Mouse (Mus musculus) macrophage (primary cell): ENCODE data around the gene Klhdc7a. TPM values are rescaled to one million over a fixed set of nuclear protein-coding genes. Genes with fewer than 3 reads are reported as not detected.
"Not testable (repeated sequence)": the region's sequence is repeated elsewhere in the genome, so short reads cannot be mapped to it uniquely, and the experiment has no call there.

Experiments used
- H3K27ac ChIP-seq: fragments of 350-480 bp; formaldehyde crosslinking; 2 replicates; pipeline ENCODE4 v1.9.0; 2021
- H3K36me3 ChIP-seq: fragments of 350-480 bp; formaldehyde crosslinking; 2 replicates; pipeline ENCODE4 v1.9.0; 2021; ENCODE audit errors: inconsistent target
- H3K4me3 ChIP-seq: fragments of 350-480 bp; formaldehyde crosslinking; 2 replicates; pipeline ENCODE4 v1.9.0; 2021; ENCODE audit errors: inconsistent target
- H3K79me2 ChIP-seq: fragments of 350-480 bp; formaldehyde crosslinking; 2 replicates; pipeline ENCODE4 v1.9.0; 2021; ENCODE audit errors: inconsistent target
- WGBS: methylation state at CpG from one replicate; pipeline ENCODE4 v1.1.7; 2026; ENCODE audit warnings: inconsistent platforms; ENCODE audit not compliant: missing documents; 5-methylcytosine and 5-hydroxymethylcytosine counted together
- polyA plus RNA-seq: library from polyadenylated mRNA; stranded (reverse); fragments of 250-400 nt; gene quantifications from 3 replicates; pipeline ENCODE4 v1.2.4, GENCODE M21; 2018; ENCODE audit warnings: inconsistent platforms

Gene Klhdc7a
- polyA plus RNA-seq, 1 experiment from 2014 or later, result not detected

- Histone ChIP-seq H3K27ac (no peak overlapping the region), H3K79me2 (no peaks in the 10 kb centered on the region), H3K4me3 (no peak overlapping the region), H3K36me3 (no peaks in the 10 kb centered on the region)
- WGBS, result 49% methylated on average over 3 of the region's 3 CpGs
These were observed 845 bp downstream of the Klhdc7a start for GRCm38 (mm10) chr4:139966981-139967380.

- no peak overlapping the region for H3K27ac ChIP-seq
- H3K79me2 ChIP-seq, result no peaks in the 10 kb centered on the region
- no peaks in the 10 kb centered on the region for H3K36me3 ChIP-seq
- no peak overlapping the region for H3K4me3 ChIP-seq
- 87% methylated on average over 28 of the region's 28 CpGs for WGBS
These were observed 2.1 kb downstream of the Klhdc7a start for GRCm38 (mm10) chr4:139965596-139966185.

- no peak overlapping the region for H3K27ac ChIP-seq
- H3K79me2 ChIP-seq, result no peaks in the 10 kb centered on the region
- no peaks in the 10 kb centered on the region for H3K36me3 ChIP-seq
- WGBS, result 84% methylated on average over 3 of the region's 5 CpGs
- no peak overlapping the region for H3K4me3 ChIP-seq
These were observed 3.4 kb downstream of the Klhdc7a start for GRCm38 (mm10) chr4:139964406-139964805.

GRCm38 (mm10) chr4:139963911-139964310 lies 3.9 kb downstream of the Klhdc7a start:
- H3K79me2 ChIP-seq, result no peaks in the 10 kb centered on the region
- no peaks in the 10 kb centered on the region for H3K36me3 ChIP-seq
- H3K4me3 ChIP-seq, result no peak overlapping the region
- H3K27ac ChIP-seq, result no peak overlapping the region
- 87% methylated on average over 5 of the region's 5 CpGs for WGBS

- no peak overlapping the region for H3K4me3 ChIP-seq
- H3K36me3 ChIP-seq, result no peaks in the 10 kb centered on the region
- H3K27ac ChIP-seq, result no peak overlapping the region
- H3K79me2 ChIP-seq, result no peaks in the 10 kb centered on the region
- WGBS, result 74% methylated on average over 8 of the region's 8 CpGs
These were observed 4.8 kb downstream of the Klhdc7a start for GRCm38 (mm10) chr4:139963059-139963458.

- H3K36me3 ChIP-seq, result no peaks in the 10 kb centered on the region
- 88% methylated on average over 8 of the region's 8 CpGs for WGBS
- no peak overlapping the region for H3K27ac ChIP-seq
- no peaks in the 10 kb centered on the region for H3K79me2 ChIP-seq
- H3K4me3 ChIP-seq, result no peak overlapping the region
These were observed 6.0 kb downstream of the Klhdc7a start for GRCm38 (mm10) chr4:139961816-139962215.

- H3K4me3 ChIP-seq, H3K79me2 ChIP-seq, H3K36me3 ChIP-seq, H3K27ac ChIP-seq: not testable (repeated sequence)
- WGBS, result 89% methylated on average over 10 of the region's 11 CpGs
These were observed 6.5 kb downstream of the Klhdc7a start for GRCm38 (mm10) chr4:139961329-139961728.

GRCm38 (mm10) chr4:139960724-139961315 lies 7.0 kb downstream of the Klhdc7a start:
- Histone ChIP-seq H3K36me3 (no peaks in the 10 kb centered on the region), H3K27ac (no peak overlapping the region), H3K79me2 (no peaks in the 10 kb centered on the region), H3K4me3 (no peak overlapping the region)
- 97% methylated on average over 10 of the region's 10 CpGs for WGBS

- H3K4me3 ChIP-seq, result no peak overlapping the region
- no peak overlapping the region for H3K27ac ChIP-seq
- no peaks in the 10 kb centered on the region for H3K79me2 ChIP-seq
- H3K36me3 ChIP-seq, result no peaks in the 10 kb centered on the region
- WGBS, result 91% methylated on average over 12 of the region's 12 CpGs
These were observed 7.6 kb downstream of the Klhdc7a start for GRCm38 (mm10) chr4:139960086-139960713.

- Histone ChIP-seq H3K4me3 (no peak overlapping the region), H3K36me3 (no peaks in the 10 kb centered on the region), H3K27ac (no peak overlapping the region), H3K79me2 (no peaks in the 10 kb centered on the region)
- WGBS, result 94% methylated on average over 3 of the region's 3 CpGs
These were observed 8.6 kb downstream of the Klhdc7a start for GRCm38 (mm10) chr4:139959188-139959587.

GRCm38 (mm10) chr4:139950876-139951485 lies 16.8 kb downstream of the Klhdc7a start:
- H3K79me2 ChIP-seq, result no peaks in the 10 kb centered on the region
- WGBS, result 60% methylated on average over 6 of the region's 7 CpGs
- H3K36me3 ChIP-seq, result no peaks in the 10 kb centered on the region
- no peak overlapping the region for H3K4me3 ChIP-seq
- H3K27ac ChIP-seq, result no peak overlapping the region

GRCm38 (mm10) chr4:139950431-139950848 lies 17.4 kb downstream of the Klhdc7a start:
- Histone ChIP-seq H3K4me3 (no peak overlapping the region), H3K36me3 (no peaks in the 10 kb centered on the region), H3K27ac (no peak overlapping the region), H3K79me2 (no peaks in the 10 kb centered on the region)
- 7% methylated on average over 17 of the region's 20 CpGs for WGBS

GRCm38 (mm10) chr4:139948591-139948990 lies 19.2 kb downstream of the Klhdc7a start:
- 29% methylated on average over 7 of the region's 7 CpGs for WGBS
- Histone ChIP-seq H3K27ac (no peak overlapping the region), H3K36me3 (no peaks in the 10 kb centered on the region), H3K79me2 (no peaks in the 10 kb centered on the region), H3K4me3 (no peak overlapping the region)

GRCm38 (mm10) chr4:139947341-139947740 lies 20.5 kb downstream of the Klhdc7a start:
- H3K79me2 ChIP-seq, result no peaks in the 10 kb centered on the region
- no peaks in the 10 kb centered on the region for H3K36me3 ChIP-seq
- WGBS, result 93% methylated on average over 2 of the region's 2 CpGs
- H3K4me3 ChIP-seq, result no peak overlapping the region
- no peak overlapping the region for H3K27ac ChIP-seq

GRCm38 (mm10) chr4:139941831-139942230 lies 26.0 kb downstream of the Klhdc7a start:
- Histone ChIP-seq H3K27ac (no peak overlapping the region), H3K79me2 (no peaks in the 10 kb centered on the region), H3K36me3 (no peaks in the 10 kb centered on the region), H3K4me3 (no peak overlapping the region)
- 90% methylated on average over 1 of the region's 2 CpGs for WGBS
